Mouse (Mus musculus): ENCODE measurements around the gene Pfn4.
"Not testable (repeated sequence)": the region's sequence is repeated elsewhere in the genome, so short reads cannot be mapped to it uniquely, and the experiment has no call there.

The Pfn4 gene

GRCm38 (mm10) chr12:4768492-4769332 is at the start of gene Pfn4, which contains the start of gene Fam228b:
TSS of gene Pfn4 (plus strand) at chr12:4769022.
TSS of gene Fam228b (minus strand) at chr12:4769267.
- ATAC-seq (ENCODE audit: low TSS enrichment), result peak; percentile 99

- no peak for ATAC-seq (ENCODE audit: low TSS enrichment)
These were observed 49.6 kb upstream of the Pfn4 start for GRCm38 (mm10) chr12:4719066-4719761.

- ATAC-seq (ENCODE audit: low TSS enrichment), result no peak
These were observed 48.8 kb upstream of the Pfn4 start for GRCm38 (mm10) chr12:4719762-4720754.

GRCm38 (mm10) chr12:4729165-4729564 is 39.7 kb upstream of the Pfn4 start:
- no peak for ATAC-seq (ENCODE audit: low TSS enrichment)

- no peak for ATAC-seq (ENCODE audit: low TSS enrichment)
These were observed 37.2 kb upstream of the Pfn4 start for GRCm38 (mm10) chr12:4731629-4732028.

- ATAC-seq (ENCODE audit: low TSS enrichment), result no peak
These were observed 36.5 kb upstream of the Pfn4 start for GRCm38 (mm10) chr12:4732332-4732731.

- no peak for ATAC-seq (ENCODE audit: low TSS enrichment)
These were observed 30.7 kb upstream of the Pfn4 start, which contains the start of gene Fam228a for GRCm38 (mm10) chr12:4738031-4738576. TSS of gene Fam228a (minus strand) at chr12:4738430.

- no peak for ATAC-seq (ENCODE audit: low TSS enrichment)
These were observed 28.0 kb upstream of the Pfn4 start for GRCm38 (mm10) chr12:4740823-4741222.

- ATAC-seq (ENCODE audit: low TSS enrichment), result no peak
These were observed 26.6 kb upstream of the Pfn4 start for GRCm38 (mm10) chr12:4742183-4742582.

- ATAC-seq (ENCODE audit: low TSS enrichment), result no peak
These were observed 24.3 kb upstream of the Pfn4 start for GRCm38 (mm10) chr12:4744486-4744885.

GRCm38 (mm10) chr12:4754451-4754850 is 14.4 kb upstream of the Pfn4 start:
- not testable (repeated sequence) for ATAC-seq (ENCODE audit: low TSS enrichment)

GRCm38 (mm10) chr12:4757060-4757459 is 11.8 kb upstream of the Pfn4 start:
- no peak for ATAC-seq (ENCODE audit: low TSS enrichment)

- no peak for ATAC-seq (ENCODE audit: low TSS enrichment)
These were observed 506 bp downstream of the Pfn4 start for GRCm38 (mm10) chr12:4769333-4769723.

- no peak for ATAC-seq (ENCODE audit: low TSS enrichment)
These were observed 6.2 kb downstream of the Pfn4 start for GRCm38 (mm10) chr12:4774895-4775587.

- ATAC-seq (ENCODE audit: low TSS enrichment), result no peak
These were observed 6.7 kb downstream of the Pfn4 start for GRCm38 (mm10) chr12:4775588-4775949.

- ATAC-seq (ENCODE audit: low TSS enrichment), result no peak
These were observed 8.9 kb downstream of the Pfn4 start for GRCm38 (mm10) chr12:4777734-4778133.

- ATAC-seq (ENCODE audit: low TSS enrichment), result no peak
These were observed 11.4 kb downstream of the Pfn4 start for GRCm38 (mm10) chr12:4780245-4780644.

GRCm38 (mm10) chr12:4781270-4781669 is 12.4 kb downstream of the Pfn4 start:
- no peak for ATAC-seq (ENCODE audit: low TSS enrichment)

- not testable (repeated sequence) for ATAC-seq (ENCODE audit: low TSS enrichment)
These were observed 13.0 kb downstream of the Pfn4 start for GRCm38 (mm10) chr12:4781725-4782404.

GRCm38 (mm10) chr12:4783598-4783997 is 14.8 kb downstream of the Pfn4 start:
- no peak for ATAC-seq (ENCODE audit: low TSS enrichment)

Measured in frontal cortex, adult (tissue).